Mouse (Mus musculus) T-helper 1 cell (primary cell): Measurements from ENCODE around the gene Olfr1222.
"Not testable (repeated sequence)": the region's sequence is repeated elsewhere in the genome, so short reads cannot be mapped to it uniquely, and the experiment has no call there.

ENCODE experiments used
- in situ Hi-C: fragments of 300-600 bp; cut with MboI, MseI; formaldehyde crosslinking; loops from one replicate; pipeline ENCODE4 v1.15.1; 2025; ENCODE audit warnings: high pct_unique_total_duplicates

The Olfr1222 gene

GRCm38 (mm10) chr2:89132954-89133353 is at the start of gene Olfr1222:
TSS of gene Olfr1222 (minus strand) at chr2:89133054.
- in situ Hi-C loops = no loop called here

DNA sequence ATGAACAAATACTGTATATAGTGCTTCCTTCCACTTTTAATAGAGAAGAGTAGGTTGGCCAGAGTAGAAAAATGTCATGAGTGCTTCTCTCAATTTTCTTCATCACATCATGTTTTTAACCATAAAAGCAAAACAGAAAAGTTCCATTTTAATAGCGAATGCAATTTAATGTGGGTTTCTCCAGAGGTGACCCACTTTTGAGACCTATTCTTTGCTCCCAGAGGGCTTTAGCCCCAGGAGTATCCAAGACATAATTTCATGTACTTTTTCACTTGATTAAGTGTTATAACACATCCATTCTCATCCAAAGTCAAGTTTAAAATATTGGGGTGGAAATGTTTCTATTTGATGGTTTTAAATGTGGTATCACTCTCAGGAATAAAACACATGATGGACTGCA is 41.7 kb upstream of the Olfr1222 start, which contains the start of gene Olfr1225:
Gene Olfr1225 (minus strand): TSS at position 101 of the 400 bp plus-strand sequence.
- in situ Hi-C loops = no loop called here

DNA sequence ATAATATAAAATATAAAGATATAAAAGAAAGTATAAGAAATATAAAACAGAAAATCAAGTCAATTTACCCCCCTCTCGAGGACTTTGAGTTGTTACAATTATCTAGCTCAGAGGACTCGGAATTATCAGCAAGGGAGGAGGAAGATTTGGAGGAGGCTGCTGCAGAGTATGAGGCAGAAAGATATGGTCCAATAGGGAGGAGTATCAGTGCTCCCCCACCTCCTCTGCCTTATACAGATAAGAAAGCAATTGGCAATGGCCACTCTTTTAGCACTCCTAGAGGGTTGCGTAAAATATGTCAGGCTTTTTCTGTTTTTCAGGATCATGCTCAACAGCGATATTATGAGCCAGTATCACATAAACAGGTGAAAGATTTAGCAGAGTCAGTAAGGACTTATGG is 31.9 kb upstream of the Olfr1222 start:
- in situ Hi-C loops = not testable (repeated sequence)

GRCm38 (mm10) chr2:89163991-89164390 is 31.1 kb upstream of the Olfr1222 start, which contains the start of gene Olfr1224-ps1:
TSS of gene Olfr1224-ps1 (minus strand) at chr2:89164091.
- in situ Hi-C loops = not testable (repeated sequence)

GRCm38 (mm10) chr2:89151460-89151859 is 18.6 kb upstream of the Olfr1222 start, which contains the start of gene Olfr1223:
TSS of gene Olfr1223 (minus strand) at chr2:89151560.
- in situ Hi-C loops = no loop called here

DNA sequence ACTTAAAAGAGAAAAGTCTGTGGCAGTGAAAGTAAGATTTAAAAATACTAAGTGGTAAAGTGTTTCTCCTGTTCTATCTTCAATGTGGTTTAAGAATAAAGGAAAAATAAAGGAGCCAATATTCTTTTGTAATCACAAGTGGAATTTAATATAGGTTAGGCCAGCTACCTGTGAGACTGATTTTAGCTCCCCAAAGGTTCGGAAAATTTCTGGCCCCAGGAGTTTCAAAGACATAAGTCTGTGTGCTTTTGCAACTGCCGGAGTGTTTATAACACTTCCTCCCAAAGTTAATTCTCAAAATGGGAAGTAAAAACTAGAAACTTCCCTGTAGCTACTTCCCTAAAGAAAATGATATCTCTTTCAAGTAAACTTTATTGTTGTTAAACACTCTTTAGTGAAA is 15.7 kb downstream of the Olfr1222 start, which contains the start of gene Olfr1221:
Gene Olfr1221 (minus strand): TSS at position 101 of the 400 bp plus-strand sequence.
- in situ Hi-C loops = no loop called here

GRCm38 (mm10) chr2:89106735-89107134 is 26.1 kb downstream of the Olfr1222 start, which contains the start of gene Olfr1220:
TSS of gene Olfr1220 (minus strand) at chr2:89106835.
- in situ Hi-C loops = no loop called here

DNA sequence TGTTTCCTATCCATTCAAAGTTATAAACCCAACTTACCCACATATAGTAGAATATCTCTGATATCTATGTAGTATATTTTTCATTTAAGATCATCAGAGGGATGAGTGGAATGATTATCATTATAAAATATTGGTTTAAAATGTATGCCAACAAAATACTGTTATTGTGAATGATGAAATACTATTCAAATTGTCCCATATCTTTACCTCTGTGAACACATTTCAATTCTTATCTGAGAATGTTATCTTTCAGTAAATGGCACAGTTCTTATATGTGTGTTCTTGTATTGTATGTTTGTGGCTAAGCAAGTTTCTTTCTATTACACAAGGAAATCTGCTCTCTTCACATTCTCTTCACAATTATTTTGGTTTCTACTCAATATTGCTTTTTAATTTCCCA is 27.2 kb downstream of the Olfr1222 start:
- in situ Hi-C loops = no loop called here

GRCm38 (mm10) chr2:89093848-89094247 is 39.0 kb downstream of the Olfr1222 start:
- in situ Hi-C loops = no loop called here

DNA sequence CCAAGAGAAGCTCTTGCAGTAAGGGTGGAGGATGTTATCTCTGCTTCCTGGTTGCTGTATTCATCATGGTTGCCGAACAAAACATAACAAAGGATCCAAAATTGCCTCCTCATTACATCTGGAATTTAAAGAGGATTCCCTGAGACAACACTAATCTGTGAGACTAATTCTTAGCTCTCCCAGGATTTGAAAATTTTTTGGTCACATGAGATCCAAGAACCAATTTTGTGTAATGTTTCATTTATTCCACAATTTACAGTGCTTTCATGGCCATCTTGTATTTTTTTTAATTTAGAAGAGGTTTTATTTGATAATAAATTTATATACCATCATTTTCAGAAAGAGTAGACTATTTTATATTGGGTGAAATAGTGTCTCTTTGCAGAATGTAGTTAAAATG is 49.4 kb downstream of the Olfr1222 start, which contains the start of gene Olfr1219:
Gene Olfr1219 (minus strand): TSS at position 101 of the 400 bp plus-strand sequence.
- in situ Hi-C loops = no loop called here

- in situ Hi-C loops = no loop called here
These were observed 51.4 kb downstream of the Olfr1222 start for GRCm38 (mm10) chr2:89081487-89081886.
